Mouse (Mus musculus) lung, adult 2 months (tissue): ENCODE measurements around the gene Kdelr2.

Experiments used
- CTCF ChIP-seq: fragments of 200-500 bp; IDR thresholded peaks from 2 replicates; pipeline ENCODE4 v1.5.1; 2011; ENCODE audit warnings: mild to moderate bottlenecking, low read length, control low read depth; ENCODE audit not compliant: insufficient read depth
- POLR2A ChIP-seq: fragments of 200-500 bp; IDR thresholded peaks from 2 replicates; pipeline ENCODE4 v1.6.1; 2011; ENCODE audit warnings: low read depth, mild to moderate bottlenecking, control low read depth, low read length, borderline replicate concordance; ENCODE audit errors: extremely low read depth

DNA sequence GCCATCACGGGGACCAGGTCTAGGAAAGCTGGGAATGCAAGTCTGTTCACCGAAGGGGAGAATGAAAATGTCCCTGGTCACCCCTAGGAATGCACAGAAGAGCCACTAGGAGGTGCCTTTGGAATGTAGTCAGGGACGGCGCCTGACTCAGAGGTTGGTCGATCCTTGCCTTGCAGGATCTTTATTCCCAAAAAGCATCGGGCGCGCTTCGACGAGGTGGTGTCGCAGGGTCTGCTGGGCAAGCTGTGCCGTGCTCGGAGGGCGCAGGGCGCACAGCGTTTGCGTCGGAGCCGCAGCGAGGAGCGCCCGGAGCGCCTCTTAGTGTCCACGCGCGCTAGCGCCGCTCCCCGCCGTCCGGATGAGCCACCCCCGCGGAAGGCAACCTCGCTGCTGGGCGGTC, 30.8 kb upstream of the Kdelr2 start:
- TF ChIP-seq POLR2A = no peak
- no peak for TF ChIP-seq CTCF
